7 mouse cellular contexts compared by ENCODE assay signal in genomic region chr11:3151358-3151757, GRCm38 (mm10). TPM values are rescaled to one million over a fixed set of nuclear protein-coding genes. Genes with fewer than 3 reads are reported as not detected.
DNase-seq lines count a peak whose midpoint lies in the region; ATAC-seq lines count a peak whose summit lies in the region.
"Not testable (repeated sequence)": the region's sequence is repeated elsewhere in the genome, so short reads cannot be mapped to it uniquely, and the experiment has no call there.

No protein-coding gene starts in this region.

- DNase-seq in adrenal gland, postnatal 4 days (ENCODE audit: low spot score in 2 of 2): peak; percentile 42 to 43
- DNase-seq in gastrocnemius, postnatal 14 days: peak; percentile 29

- peaks cover 18% of the 10 kb centered on the region for H3K36me3 ChIP-seq in hindbrain, embryonic 13.5 days
- not testable (repeated sequence) for H3K36me3 ChIP-seq in kidney, embryonic 14.5 days (ENCODE audit: control insufficient read depth, insufficient read depth, low read length); stomach, embryonic 15.5 days
- peaks cover 13% of the 10 kb centered on the region; the same call in 1 of the 2 replicates for H3K36me3 ChIP-seq in liver, embryonic 15.5 days (replicated peaks)
- peaks cover 12% of the 10 kb centered on the region for H3K36me3 ChIP-seq in midbrain, embryonic 12.5 days

- H3K27ac ChIP-seq in hindbrain, embryonic 13.5 days; kidney, embryonic 14.5 days (ENCODE audit: low read depth, low read length); liver, embryonic 15.5 days (replicated peaks); midbrain, embryonic 12.5 days (replicated peaks); stomach, embryonic 15.5 days: not testable (repeated sequence)

- peaks cover 11% of the 10 kb centered on the region for H3K9me3 ChIP-seq in hindbrain, embryonic 13.5 days
- peaks cover 13% of the 10 kb centered on the region for H3K9me3 ChIP-seq in kidney, embryonic 14.5 days (ENCODE audit: control insufficient read depth, low read length)
- H3K9me3 ChIP-seq in liver, embryonic 15.5 days (replicated peaks); stomach, embryonic 15.5 days: not testable (repeated sequence)
- peaks cover 14% of the 10 kb centered on the region for H3K9me3 ChIP-seq in midbrain, embryonic 12.5 days

- WGBS in hindbrain, embryonic 13.5 days: 94% methylated on average over 4 of the region's 4 CpGs
- 91% methylated on average over 4 of the region's 4 CpGs for WGBS in kidney, embryonic 14.5 days
- WGBS in liver, embryonic 15.5 days (ENCODE audit: insufficient replicate concordance): 80% methylated on average over 4 of the region's 4 CpGs
- WGBS in midbrain, embryonic 12.5 days: 91% methylated on average over 4 of the region's 4 CpGs
- 93% methylated on average over 4 of the region's 4 CpGs for WGBS in stomach, embryonic 15.5 days

- intact Hi-C loops in gastrocnemius, postnatal 14 days (cut with DNase I; ENCODE audit: low total_unique reads): not testable (repeated sequence)

- H3K4me3 ChIP-seq in hindbrain, embryonic 13.5 days; kidney, embryonic 14.5 days (ENCODE audit: low read length); liver, embryonic 15.5 days (replicated peaks); midbrain, embryonic 12.5 days; stomach, embryonic 15.5 days (replicated peaks): not testable (repeated sequence)

- not testable (repeated sequence) for H3K9ac ChIP-seq in hindbrain, embryonic 13.5 days; kidney, embryonic 14.5 days (ENCODE audit: low read depth, low read length); liver, embryonic 15.5 days; midbrain, embryonic 12.5 days (replicated peaks); stomach, embryonic 15.5 days

- H3K4me2 ChIP-seq in hindbrain, embryonic 13.5 days; kidney, embryonic 14.5 days (replicated peaks; ENCODE audit: low read depth, low read length); liver, embryonic 15.5 days; midbrain, embryonic 12.5 days (replicated peaks); stomach, embryonic 15.5 days: not testable (repeated sequence)

- not testable (repeated sequence) for H3K27me3 ChIP-seq in hindbrain, embryonic 13.5 days; kidney, embryonic 14.5 days (ENCODE audit: control insufficient read depth, insufficient read depth, low read length); liver, embryonic 15.5 days; midbrain, embryonic 12.5 days; stomach, embryonic 15.5 days (replicated peaks)

- H3K4me1 ChIP-seq in hindbrain, embryonic 13.5 days (replicated peaks); kidney, embryonic 14.5 days (ENCODE audit: control insufficient read depth, insufficient read depth, low read length); liver, embryonic 15.5 days (replicated peaks); midbrain, embryonic 12.5 days; stomach, embryonic 15.5 days: not testable (repeated sequence)

- peak; percentile 21; the same call in 1 of the 2 replicates for ATAC-seq in hindbrain, embryonic 13.5 days (ENCODE audit: low FRiP score)
- ATAC-seq in kidney, embryonic 14.5 days (ENCODE audit: low FRiP score, low TSS enrichment): 0 out of 2 replicates have a peak, but pooled peaks have one; percentile 40
- ATAC-seq in liver, embryonic 15.5 days (ENCODE audit: insufficient read depth): peak; percentile 14; the same call in 1 of the 2 replicates
- ATAC-seq in midbrain, embryonic 12.5 days (ENCODE audit: low FRiP score, low read depth): peak; percentile 44
- 0 out of 2 replicates have a peak, but pooled peaks have one; percentile 17 for ATAC-seq in stomach, embryonic 15.5 days (ENCODE audit: insufficient read depth, low FRiP score, low read depth)

RNA-seq across cellular contexts. Expression of gene Sfi1, which starts 41.9 kb away (rescaled TPM):
- 100 to 1,000 TPM in 1 of 2 experiments, 10 to 100 TPM in 1; 95.0 to 117 TPM for total RNA-seq in adrenal gland, postnatal 4 days (2021)
- total RNA-seq in gastrocnemius, postnatal 14 days (2021): 10 to 100 TPM in 1 of 2 experiments, 1 to 10 TPM in 1; 9.6 to 10.9 TPM
- polyA plus RNA-seq in hindbrain, embryonic 13.5 days (2015; fragmentation: Nextera tagmentation; extraction: Ambion mirVana): 13.5 and 16.2 TPM in 2 replicates
- 10.5 and 12.7 TPM in 2 replicates for polyA plus RNA-seq in kidney, embryonic 14.5 days (2014; fragmentation: Nextera tagmentation; extraction: Ambion mirVana)
- 3.2 and 4.2 TPM in 2 replicates for polyA plus RNA-seq in liver, embryonic 15.5 days (2015; fragmentation: Nextera tagmentation; extraction: Ambion mirVana)
- polyA plus RNA-seq in midbrain, embryonic 12.5 days (2016; fragmentation: Nextera tagmentation; extraction: Ambion mirVana): 16.3 and 19.9 TPM in 2 replicates
- 14.4 and 16.4 TPM in 2 replicates for polyA plus RNA-seq in stomach, embryonic 15.5 days (2015; fragmentation: Nextera tagmentation; extraction: Ambion mirVana)

RNA-seq across cellular contexts. Expression of gene Eif4enif1, which starts 50.8 kb away (rescaled TPM):
- 10 to 100 TPM; 83.8 to 86.9 TPM for total RNA-seq in adrenal gland, postnatal 4 days (2021)
- total RNA-seq in gastrocnemius, postnatal 14 days (2021): 10 to 100 TPM; 23.6 to 26.2 TPM
- 50.4 and 52.4 TPM in 2 replicates for polyA plus RNA-seq in hindbrain, embryonic 13.5 days (2015; fragmentation: Nextera tagmentation; extraction: Ambion mirVana)
- 46.8 and 65.8 TPM in 2 replicates for polyA plus RNA-seq in kidney, embryonic 14.5 days (2014; fragmentation: Nextera tagmentation; extraction: Ambion mirVana)
- polyA plus RNA-seq in liver, embryonic 15.5 days (2015; fragmentation: Nextera tagmentation; extraction: Ambion mirVana): 22.3 and 23.9 TPM in 2 replicates
- 59.6 and 60.9 TPM in 2 replicates for polyA plus RNA-seq in midbrain, embryonic 12.5 days (2016; fragmentation: Nextera tagmentation; extraction: Ambion mirVana)
- polyA plus RNA-seq in stomach, embryonic 15.5 days (2015; fragmentation: Nextera tagmentation; extraction: Ambion mirVana): 44.9 and 55.7 TPM in 2 replicates
